Mouse (Mus musculus) adrenal gland, postnatal 0 days (tissue): ENCODE results near the gene Zfp626. TPM values are rescaled to one million over a fixed set of nuclear protein-coding genes. Genes with fewer than 3 reads are reported as not detected.

Experiments used
- polyA plus RNA-seq: library from polyadenylated mRNA; unstranded; fragments of >200 nt; fragmentation: Nextera tagmentation; extraction: Ambion mirVana; gene quantifications from 2 replicates; pipeline ENCODE4 v1.2.1, GENCODE M21; 2015

The Zfp626 gene
- 1.7 and 1.9 TPM in 2 replicates for polyA plus RNA-seq

GRCm38 (mm10) chr7:27806896-27807295 is at the start of gene Zfp626:
Gene Zfp626 (plus strand): TSS chr7:27807196.

GRCm38 (mm10) chr7:27838323-27839249 is 31.6 kb downstream of the Zfp626 start, which contains the start of gene Zfp59:
Gene Zfp59 (plus strand): TSS chr7:27838607.

GRCm38 (mm10) chr7:27857227-27857626 is 50.2 kb downstream of the Zfp626 start, which contains the start of gene Zfp607a:
Gene Zfp607a (plus strand): TSS chr7:27857527.

Other genes starting within 250 kb of the Zfp626 start
- gene Akt2, start 215.6 kb upstream of the Zfp626 start, polyA plus RNA-seq = 96.0 and 155 TPM in 2 replicates
- gene Ttc9b, start 153.3 kb upstream of the Zfp626 start, polyA plus RNA-seq = 3.2 and 13.0 TPM in 2 replicates
- gene Map3k10, start 132.6 kb upstream of the Zfp626 start, polyA plus RNA-seq = 13.4 and 16.1 TPM in 2 replicates
- 4.0 and 4.9 TPM in 2 replicates for gene Zfp607b, start 117.9 kb upstream of the Zfp626 start, polyA plus RNA-seq
- 18.6 and 19.1 TPM in 2 replicates for gene Zfp60, start 75.8 kb upstream of the Zfp626 start, polyA plus RNA-seq
- 4.9 and 5.5 TPM in 2 replicates for gene Zfp59, start 31.4 kb downstream of the Zfp626 start, polyA plus RNA-seq
- 2.8 and 3.5 TPM in 2 replicates for gene Zfp607a, start 50.3 kb downstream of the Zfp626 start, polyA plus RNA-seq
- gene Zfp974, start 122.3 kb downstream of the Zfp626 start, polyA plus RNA-seq = 8.7 and 9.0 TPM in 2 replicates
- gene Zfp780b, start 172.0 kb downstream of the Zfp626 start, polyA plus RNA-seq = 10.1 and 10.6 TPM in 2 replicates
- 1.2 and 1.9 TPM in 2 replicates for gene Zfp850, start 206.9 kb downstream of the Zfp626 start, polyA plus RNA-seq
- 147 and 202 TPM in 2 replicates for gene Psmc4, start 242.9 kb downstream of the Zfp626 start, polyA plus RNA-seq